Mouse (Mus musculus): ENCODE results near the gene Lhx6.
"Not testable (repeated sequence)": the region's sequence is repeated elsewhere in the genome, so short reads cannot be mapped to it uniquely, and the experiment has no call there.

The Lhx6 gene

GRCm38 (mm10) chr2:36104956-36105741 lies at the start of gene Lhx6:
Lhx6 (minus strand) TSS chr2:36105408.
- DNase-seq (ENCODE audit: inconsistent ontology term): no peak

GRCm38 (mm10) chr2:36152401-36152800 lies 47.2 kb upstream of the Lhx6 start:
- not testable (repeated sequence) for DNase-seq (ENCODE audit: inconsistent ontology term)

- no peak for DNase-seq (ENCODE audit: inconsistent ontology term)
Observed at GRCm38 (mm10) chr2:36148876-36149365, 43.7 kb upstream of the Lhx6 start.

GRCm38 (mm10) chr2:36139096-36139495 lies 33.9 kb upstream of the Lhx6 start:
- peak; percentile 27 for DNase-seq (ENCODE audit: inconsistent ontology term)

- DNase-seq (ENCODE audit: inconsistent ontology term): peak; percentile 95
Observed at GRCm38 (mm10) chr2:36136300-36136941, 31.2 kb upstream of the Lhx6 start, which contains the start of the genes Mrrf and Rbm18. Mrrf (plus strand) TSS chr2:36136389. Rbm18 (minus strand) TSS chr2:36136773.

- DNase-seq (ENCODE audit: inconsistent ontology term): no peak
Observed at GRCm38 (mm10) chr2:36135887-36136286, 30.7 kb upstream of the Lhx6 start.

GRCm38 (mm10) chr2:36129051-36129450 lies 23.8 kb upstream of the Lhx6 start:
- DNase-seq (ENCODE audit: inconsistent ontology term): no peak

GRCm38 (mm10) chr2:36127973-36128372 lies 22.8 kb upstream of the Lhx6 start:
- no peak for DNase-seq (ENCODE audit: inconsistent ontology term)

GRCm38 (mm10) chr2:36126795-36127429 lies 21.7 kb upstream of the Lhx6 start:
- no peak for DNase-seq (ENCODE audit: inconsistent ontology term)

- DNase-seq (ENCODE audit: inconsistent ontology term): no peak
Observed at GRCm38 (mm10) chr2:36112632-36113031, 7.4 kb upstream of the Lhx6 start.

- no peak for DNase-seq (ENCODE audit: inconsistent ontology term)
Observed at GRCm38 (mm10) chr2:36108615-36109014, 3.4 kb upstream of the Lhx6 start.

GRCm38 (mm10) chr2:36104436-36104955 lies 712 bp downstream of the Lhx6 start:
- no peak for DNase-seq (ENCODE audit: inconsistent ontology term)

- peak; percentile 46 for DNase-seq (ENCODE audit: inconsistent ontology term)
Observed at GRCm38 (mm10) chr2:36103555-36104367, 1.4 kb downstream of the Lhx6 start.

GRCm38 (mm10) chr2:36103069-36103554 lies 2.1 kb downstream of the Lhx6 start:
- DNase-seq (ENCODE audit: inconsistent ontology term): no peak

- DNase-seq (ENCODE audit: inconsistent ontology term): no peak
Observed at GRCm38 (mm10) chr2:36102559-36102946, 2.7 kb downstream of the Lhx6 start.

GRCm38 (mm10) chr2:36101866-36102558 lies 3.2 kb downstream of the Lhx6 start:
- DNase-seq (ENCODE audit: inconsistent ontology term): no peak

GRCm38 (mm10) chr2:36099739-36100138 lies 5.5 kb downstream of the Lhx6 start:
- DNase-seq (ENCODE audit: inconsistent ontology term): peak; percentile 37

- no peak for DNase-seq (ENCODE audit: inconsistent ontology term)
Observed at GRCm38 (mm10) chr2:36098021-36098420, 7.2 kb downstream of the Lhx6 start.

- DNase-seq (ENCODE audit: inconsistent ontology term): no peak
Observed at GRCm38 (mm10) chr2:36097129-36097815, 7.9 kb downstream of the Lhx6 start.

GRCm38 (mm10) chr2:36093914-36094475 lies 11.2 kb downstream of the Lhx6 start:
- no peak for DNase-seq (ENCODE audit: inconsistent ontology term)

All from Muller cell, postnatal 12 days (primary cell).